Mouse (Mus musculus): Measurements from ENCODE around the gene Ccdc117. TPM values are rescaled to one million over a fixed set of nuclear protein-coding genes. Genes with fewer than 3 reads are reported as not detected.

Ccdc117 gene
- total and polyA plus RNA-seq, 2 experiments from 2014 or later: 6.1 to 8.2 TPM

DNA sequence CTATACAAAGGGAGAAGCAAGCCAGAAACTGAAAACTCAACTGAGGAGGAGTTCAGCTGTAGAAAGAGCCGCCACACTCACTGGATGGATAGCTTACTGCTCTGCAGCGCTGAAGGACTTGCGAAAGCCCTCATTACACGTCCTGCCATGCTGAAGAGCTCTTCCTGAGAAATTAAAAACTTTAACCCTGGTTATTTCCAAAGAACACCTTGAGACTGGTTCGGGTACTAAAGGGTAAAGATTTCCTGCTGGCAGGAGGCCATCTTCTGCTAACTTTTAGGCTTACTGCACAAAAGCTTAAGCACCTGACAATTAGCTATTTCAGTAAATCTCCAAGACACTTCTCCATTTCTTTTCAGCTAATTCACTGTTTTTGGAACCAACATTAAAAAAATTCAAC, 11.8 kb downstream of the Ccdc117 start:
- no peak for DNase-seq (ENCODE audit: low spot score)
- Histone ChIP-seq H3K9ac (replicated peaks; ENCODE audit: low read length, poor library complexity, severe bottlenecking) (no peak overlapping the region), H3K4me3 (ENCODE audit: low read depth, low read length) (no peak overlapping the region), H3K4me1 (ENCODE audit: insufficient read depth, low read length) (no peaks in the 10 kb centered on the region), H3K27me3 (ENCODE audit: insufficient read depth, low read length) (no peaks in the 10 kb centered on the region), H3K36me3 (ENCODE audit: insufficient read depth, low read length) (peaks cover 52% of the 10 kb centered on the region), H3K27ac (ENCODE audit: low read depth, low read length) (no peak overlapping the region), H3K4me2 (ENCODE audit: low read depth, low read length, poor library complexity, severe bottlenecking) (no peak overlapping the region), H3K9me3 (ENCODE audit: low read length) (no peaks in the 10 kb centered on the region)
- WGBS: 85% methylated on average over 5 of the region's 5 CpGs
- no peak for ATAC-seq (ENCODE audit: low FRiP score)
- TF ChIP-seq CTCF (IDR thresholded peaks at IDR 0.05): no peak

DNA sequence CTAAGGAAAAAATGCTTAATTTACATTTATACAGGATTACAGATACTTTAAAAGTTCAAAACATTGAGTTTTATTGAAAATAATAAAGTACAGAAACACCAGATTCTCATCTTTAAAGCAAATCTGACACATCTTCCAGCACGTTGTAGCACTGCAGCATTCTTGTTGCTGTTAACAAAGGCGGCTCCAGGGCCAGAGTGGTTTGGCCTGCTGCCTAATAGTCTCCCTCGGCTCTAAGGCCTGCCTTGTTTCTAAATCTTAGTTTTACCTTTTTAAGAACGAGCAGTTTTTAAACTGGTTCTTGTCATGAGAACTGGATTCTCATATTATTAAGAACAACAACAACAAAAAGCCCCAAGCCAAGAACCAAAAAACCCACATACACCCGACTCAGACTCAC, 13.1 kb downstream of the Ccdc117 start:
- Histone ChIP-seq H3K4me1 (ENCODE audit: insufficient read depth, low read length) (no peaks in the 10 kb centered on the region), H3K27me3 (ENCODE audit: insufficient read depth, low read length) (no peaks in the 10 kb centered on the region), H3K9me3 (ENCODE audit: low read length) (no peaks in the 10 kb centered on the region), H3K4me3 (ENCODE audit: low read depth, low read length) (no peak overlapping the region), H3K27ac (ENCODE audit: low read depth, low read length) (no peak overlapping the region), H3K9ac (replicated peaks; ENCODE audit: low read length, poor library complexity, severe bottlenecking) (no peak overlapping the region), H3K36me3 (ENCODE audit: insufficient read depth, low read length) (peaks cover 55% of the 10 kb centered on the region), H3K4me2 (ENCODE audit: low read depth, low read length, poor library complexity, severe bottlenecking) (no peak overlapping the region)
- DNase-seq (ENCODE audit: low spot score): no peak
- no peak for ATAC-seq (ENCODE audit: low FRiP score)
- TF ChIP-seq CTCF (IDR thresholded peaks at IDR 0.05): no peak
- 64% methylated on average over 5 of the region's 5 CpGs for WGBS

DNA sequence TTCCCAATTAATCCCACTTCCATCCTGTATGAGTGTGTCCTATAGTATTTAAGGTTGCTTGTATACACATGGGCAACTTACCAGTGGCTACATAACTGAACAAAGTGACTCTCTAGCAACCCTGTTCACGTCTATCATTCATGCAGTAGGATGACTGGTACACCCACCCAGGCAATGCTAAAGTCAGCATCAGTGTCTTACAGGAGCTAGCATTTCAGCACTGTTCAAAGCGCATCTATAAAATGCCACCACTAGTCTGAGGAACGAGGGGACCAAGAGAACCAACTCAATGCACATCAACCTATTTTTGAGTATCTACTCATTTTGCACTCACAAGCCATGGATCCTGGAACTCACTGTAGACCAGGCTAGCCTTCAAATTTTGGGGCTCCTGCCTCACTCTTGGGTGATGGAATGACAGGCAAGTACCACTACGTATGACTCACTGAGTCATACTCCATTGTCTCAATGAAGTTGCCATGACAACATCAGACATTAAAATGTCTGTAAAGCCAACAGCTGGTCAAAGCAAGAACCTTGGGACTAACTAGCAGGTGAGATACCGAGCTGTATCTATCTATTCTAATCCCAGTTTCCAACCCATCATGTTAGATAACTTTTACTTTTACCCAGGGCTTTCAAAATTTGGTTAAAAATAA, 14.0 kb downstream of the Ccdc117 start:
- WGBS: 82% methylated on average over 5 of the region's 5 CpGs
- Histone ChIP-seq H3K9ac (replicated peaks; ENCODE audit: low read length, poor library complexity, severe bottlenecking) (no peak overlapping the region), H3K4me2 (ENCODE audit: low read depth, low read length, poor library complexity, severe bottlenecking) (no peak overlapping the region), H3K9me3 (ENCODE audit: low read length) (no peaks in the 10 kb centered on the region), H3K27ac (ENCODE audit: low read depth, low read length) (no peak overlapping the region), H3K4me3 (ENCODE audit: low read depth, low read length) (no peak overlapping the region), H3K4me1 (ENCODE audit: insufficient read depth, low read length) (peaks cover 5% of the 10 kb centered on the region; the same call in 1 of the 2 replicates), H3K27me3 (ENCODE audit: insufficient read depth, low read length) (no peaks in the 10 kb centered on the region), H3K36me3 (ENCODE audit: insufficient read depth, low read length) (peaks cover 55% of the 10 kb centered on the region)
- ATAC-seq (ENCODE audit: low FRiP score) (no peak), DNase-seq (ENCODE audit: low spot score) (no peak)
- TF ChIP-seq CTCF (IDR thresholded peaks at IDR 0.05): no peak

DNA sequence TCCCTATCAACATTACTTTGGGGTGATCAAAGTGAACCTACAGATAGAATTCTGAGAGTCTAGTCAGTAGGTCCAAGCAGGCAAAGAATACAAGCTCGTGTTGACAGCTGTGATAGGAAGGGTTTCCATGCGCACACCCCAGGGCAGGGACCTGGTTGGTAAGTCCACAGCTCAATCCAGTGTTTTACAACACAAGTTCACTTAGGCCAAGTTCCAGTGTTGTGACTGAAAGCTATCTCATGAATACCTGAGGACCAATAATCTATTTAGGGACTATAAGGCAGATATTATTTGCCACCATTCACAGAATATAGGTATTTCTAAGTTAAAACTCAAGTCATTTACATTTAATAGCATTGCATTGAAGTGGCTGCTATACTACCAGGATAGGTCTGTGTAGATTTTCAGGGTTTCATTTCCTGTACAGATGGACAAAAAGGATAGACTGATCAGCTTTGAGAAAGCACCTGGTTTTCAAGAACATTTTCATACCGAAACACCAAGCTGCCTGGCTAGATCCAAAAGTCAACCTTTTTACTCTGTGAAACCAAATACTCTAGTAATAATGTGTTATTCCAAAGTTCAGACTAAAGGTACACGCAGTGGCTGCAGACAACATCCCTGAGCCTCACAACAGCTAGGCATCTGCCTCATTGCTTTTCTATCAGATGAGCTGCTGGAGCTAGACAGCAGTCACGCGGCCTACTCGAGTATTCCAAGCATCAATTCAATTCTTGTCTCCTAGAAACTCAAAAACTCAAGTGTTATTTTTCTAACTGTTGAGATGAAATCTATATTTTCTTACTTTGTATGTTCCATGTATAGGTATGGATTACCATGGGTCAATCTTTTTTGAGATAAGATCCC, 15.2 kb downstream of the Ccdc117 start:
- DNase-seq (ENCODE audit: low spot score) (no peak), ATAC-seq (ENCODE audit: low FRiP score) (no peak)
- peaks cover 7% of the 10 kb centered on the region; the same call in 1 of the 2 replicates for H3K4me1 ChIP-seq (ENCODE audit: insufficient read depth, low read length)
- no peak overlapping the region for H3K4me3 ChIP-seq (ENCODE audit: low read depth, low read length)
- peaks cover 47% of the 10 kb centered on the region for H3K36me3 ChIP-seq (ENCODE audit: insufficient read depth, low read length)
- 92% methylated on average over 7 of the region's 7 CpGs for WGBS
- no peak for TF ChIP-seq CTCF (IDR thresholded peaks at IDR 0.05)
- no peak overlapping the region for H3K9ac ChIP-seq (replicated peaks; ENCODE audit: low read length, poor library complexity, severe bottlenecking)
- no peak overlapping the region for H3K27ac ChIP-seq (ENCODE audit: low read depth, low read length)
- H3K27me3 ChIP-seq (ENCODE audit: insufficient read depth, low read length): no peaks in the 10 kb centered on the region
- H3K4me2 ChIP-seq (ENCODE audit: low read depth, low read length, poor library complexity, severe bottlenecking): no peak overlapping the region
- no peaks in the 10 kb centered on the region for H3K9me3 ChIP-seq (ENCODE audit: low read length)

DNA sequence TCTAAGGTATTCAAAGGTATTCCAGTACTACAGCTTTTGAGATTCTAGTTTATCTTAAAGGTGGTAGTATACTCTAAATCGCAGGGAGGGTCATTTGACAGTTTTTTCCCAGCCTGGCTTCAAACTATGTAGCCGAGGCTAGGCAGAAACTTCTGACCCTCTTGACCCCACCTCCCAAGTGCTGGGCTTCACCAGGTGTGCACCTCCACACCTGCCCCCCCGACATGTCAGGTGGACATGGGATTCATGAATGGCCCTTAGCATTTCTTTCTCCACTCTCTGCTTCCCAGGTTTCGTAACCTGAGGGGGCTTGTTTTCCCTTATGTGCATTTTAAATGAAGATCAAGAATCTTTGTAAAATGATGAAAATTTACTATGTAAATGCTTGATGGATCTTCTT, 16.6 kb downstream of the Ccdc117 start:
- no peaks in the 10 kb centered on the region for H3K27me3 ChIP-seq (ENCODE audit: insufficient read depth, low read length)
- ATAC-seq (ENCODE audit: low FRiP score) (no peak), DNase-seq (ENCODE audit: low spot score) (no peak)
- H3K9me3 ChIP-seq (ENCODE audit: low read length): no peaks in the 10 kb centered on the region
- H3K9ac ChIP-seq (replicated peaks; ENCODE audit: low read length, poor library complexity, severe bottlenecking): no peak overlapping the region
- peaks cover 36% of the 10 kb centered on the region for H3K36me3 ChIP-seq (ENCODE audit: insufficient read depth, low read length)
- H3K4me3 ChIP-seq (ENCODE audit: low read depth, low read length): no peak overlapping the region
- H3K4me2 ChIP-seq (ENCODE audit: low read depth, low read length, poor library complexity, severe bottlenecking): no peak overlapping the region
- no peak overlapping the region for H3K27ac ChIP-seq (ENCODE audit: low read depth, low read length)
- H3K4me1 ChIP-seq (ENCODE audit: insufficient read depth, low read length): peaks cover 7% of the 10 kb centered on the region; the same call in 1 of the 2 replicates
- WGBS: 89% methylated on average over 4 of the region's 4 CpGs
- TF ChIP-seq CTCF (IDR thresholded peaks at IDR 0.05): no peak

Data from midbrain, postnatal 0 days (tissue).